Mouse (Mus musculus) limb, embryonic 14.5 days (tissue): ENCODE results near the gene Slc39a3. TPM values are rescaled to one million over a fixed set of nuclear protein-coding genes. Genes with fewer than 3 reads are reported as not detected.
A peak's percentile ranks its signal among the peaks of the same experiment; 100 is the strongest.
"Not testable (repeated sequence)": the region's sequence is repeated elsewhere in the genome, so short reads cannot be mapped to it uniquely, and the experiment has no call there.

Source experiments
- ATAC-seq: fragments of 200-750 bp; cut with Nextera tagmentation; 2 replicates; pipeline ENCODE4 v1.8.0; 2017; ENCODE audit warnings: low read depth, moderate number of reproducible peaks, moderate TSS enrichment; ENCODE audit not compliant: low FRiP score
- DNase-seq: peaks from one replicate; pipeline ENCODE4 v3.0.0-alpha.2; 2015; ENCODE audit warnings: low spot score
- H3K27ac ChIP-seq: fragments of 300-500 bp; sonication (generic); replicated peaks from 2 replicates; pipeline ENCODE4 v1.5.1; 2014; ENCODE audit warnings: low read depth, mild to moderate bottlenecking, low read length, moderate library complexity, mixed read lengths
- H3K27me3 ChIP-seq: fragments of 300-500 bp; sonication (generic); 2 replicates; pipeline ENCODE4 v1.6.1; 2014; ENCODE audit warnings: low read length, mixed read lengths; ENCODE audit not compliant: control insufficient read depth, insufficient read depth
- H3K36me3 ChIP-seq: fragments of 300-500 bp; sonication (generic); 2 replicates; pipeline ENCODE4 v1.6.1; 2014; ENCODE audit warnings: mild to moderate bottlenecking, low read length, moderate library complexity, mixed read lengths; ENCODE audit not compliant: control insufficient read depth, insufficient read depth
- H3K4me1 ChIP-seq: fragments of 300-500 bp; sonication (generic); 2 replicates; pipeline ENCODE4 v1.6.1; 2014; ENCODE audit warnings: antibody characterized with exemption, low read length, mixed read lengths; ENCODE audit not compliant: control insufficient read depth, insufficient read depth
- H3K4me2 ChIP-seq: fragments of 300-500 bp; sonication (generic); replicated peaks from 2 replicates; pipeline ENCODE4 v1.6.1; 2014; ENCODE audit warnings: low read depth, mild to moderate bottlenecking, low read length, moderate library complexity; ENCODE audit not compliant: severe bottlenecking
- H3K4me3 ChIP-seq: fragments of 300-500 bp; sonication (generic); replicated peaks from 2 replicates; pipeline ENCODE4 v1.5.1; 2014; ENCODE audit warnings: low read length
- H3K9ac ChIP-seq: fragments of 300-500 bp; sonication (generic); 2 replicates; pipeline ENCODE4 v1.6.1; 2014; ENCODE audit warnings: mild to moderate bottlenecking, low read depth, low read length, moderate library complexity; ENCODE audit not compliant: severe bottlenecking
- H3K9me3 ChIP-seq: fragments of 300-500 bp; sonication (generic); 2 replicates; pipeline ENCODE4 v1.6.1; 2016; ENCODE audit warnings: low read length; ENCODE audit not compliant: control insufficient read depth
- POLR2A ChIP-seq: fragments of 200-500 bp; IDR thresholded peaks from 2 replicates; pipeline ENCODE4 v1.8.0; 2012; ENCODE audit warnings: inconsistent platforms, mild to moderate bottlenecking, moderate library complexity, borderline replicate concordance; ENCODE audit not compliant: insufficient read depth, insufficient read length; ENCODE audit errors: extremely low read depth
- WGBS: fragments of 180-500 bp; shearing (Covaris S2); extraction: QIAGEN DNeasy Blood & Tissue Kit; methylation state at CpG from one replicate; pipeline ENCODE4 v1.1.7; 2014; 5-methylcytosine and 5-hydroxymethylcytosine counted together
- polyA plus RNA-seq, 2 experiments: library from polyadenylated mRNA; depleted of rRNA in 1 of 2; stranded (reverse) in 1 of 2; unstranded in 1 of 2; fragments of >200 nt; fragmentation: Nextera tagmentation in 1 of 2; extraction: Ambion mirVana in 1 of 2; gene quantifications; 2 replicates each; pipeline versions ENCODE4 v1.2.1 to v1.2.3; 2012 to 2014

Slc39a3 gene
- polyA plus RNA-seq, 2 experiments: 12.8 to 25.9 TPM

GRCm38 (mm10) chr10:80991007-80991406 is 46.2 kb downstream of the Slc39a3 start:
- ATAC-seq: no peak
- no peak overlapping the region for H3K9ac ChIP-seq
- H3K36me3 ChIP-seq: no peaks in the 10 kb centered on the region
- no peak for DNase-seq
- 7% methylated on average over 3 of the region's 3 CpGs for WGBS
- H3K27me3 ChIP-seq: peaks cover 8% of the 10 kb centered on the region
- TF ChIP-seq POLR2A: no peak
- no peak overlapping the region for H3K27ac ChIP-seq
- H3K4me3 ChIP-seq: no peak overlapping the region
- no peak overlapping the region for H3K4me2 ChIP-seq
- H3K9me3 ChIP-seq: no peaks in the 10 kb centered on the region
- H3K4me1 ChIP-seq: peaks cover 5% of the 10 kb centered on the region; the same call in 1 of the 2 replicates

GRCm38 (mm10) chr10:80990406-80990805 is 46.8 kb downstream of the Slc39a3 start:
- Histone ChIP-seq H3K9me3 (no peaks in the 10 kb centered on the region), H3K9ac (no peak overlapping the region), H3K4me2 (no peak overlapping the region), H3K27me3 (peaks cover 14% of the 10 kb centered on the region), H3K27ac (no peak overlapping the region), H3K4me1 (peaks cover 8% of the 10 kb centered on the region), H3K36me3 (no peaks in the 10 kb centered on the region), H3K4me3 (no peak overlapping the region)
- ATAC-seq (no peak), DNase-seq (no peak)
- no peak for TF ChIP-seq POLR2A
- WGBS: 81% methylated on average over 7 of the region's 7 CpGs

GRCm38 (mm10) chr10:80989854-80990253 is 47.4 kb downstream of the Slc39a3 start:
- DNase-seq, H3K36me3 ChIP-seq, H3K9me3 ChIP-seq, H3K4me1 ChIP-seq, ATAC-seq, H3K4me3 ChIP-seq, H3K4me2 ChIP-seq, H3K9ac ChIP-seq, H3K27ac ChIP-seq: not testable (repeated sequence)
- 60% methylated on average over 4 of the region's 4 CpGs for WGBS
- H3K27me3 ChIP-seq: peaks cover 19% of the 10 kb centered on the region

- H3K4me1 ChIP-seq: peaks cover 8% of the 10 kb centered on the region
- DNase-seq: no peak
- H3K4me3 ChIP-seq: no peak overlapping the region
- TF ChIP-seq POLR2A: no peak
- ATAC-seq: no peak
- no peaks in the 10 kb centered on the region for H3K9me3 ChIP-seq
- no peak overlapping the region for H3K4me2 ChIP-seq
- no peak overlapping the region for H3K9ac ChIP-seq
- WGBS: 58% methylated on average over 5 of the region's 6 CpGs
- H3K27me3 ChIP-seq: peaks cover 23% of the 10 kb centered on the region
- H3K27ac ChIP-seq: no peak overlapping the region
- no peaks in the 10 kb centered on the region for H3K36me3 ChIP-seq
Observed at GRCm38 (mm10) chr10:80989446-80989845, 47.8 kb downstream of the Slc39a3 start.

GRCm38 (mm10) chr10:80987709-80988441 is 49.4 kb downstream of the Slc39a3 start:
- no peaks in the 10 kb centered on the region for H3K36me3 ChIP-seq
- H3K4me1 ChIP-seq: peaks cover 8% of the 10 kb centered on the region
- 0 out of 2 replicates have a peak overlapping the region, but pooled peaks have one; percentile 20 for H3K4me2 ChIP-seq
- no peak overlapping the region for H3K4me3 ChIP-seq
- ATAC-seq: peak; percentile 88
- 10% methylated on average over 10 of the region's 10 CpGs for WGBS
- DNase-seq: peak; percentile 91
- no peak overlapping the region for H3K9ac ChIP-seq
- no peak for TF ChIP-seq POLR2A
- H3K9me3 ChIP-seq: no peaks in the 10 kb centered on the region
- peak overlapping the region; percentile 55 for H3K27ac ChIP-seq
- peaks cover 27% of the 10 kb centered on the region for H3K27me3 ChIP-seq

GRCm38 (mm10) chr10:80986754-80987153 is 50.5 kb downstream of the Slc39a3 start:
- DNase-seq (no peak), ATAC-seq (no peak)
- Histone ChIP-seq H3K9ac (no peak overlapping the region), H3K9me3 (no peaks in the 10 kb centered on the region), H3K27me3 (peaks cover 27% of the 10 kb centered on the region), H3K27ac (no peak overlapping the region), H3K36me3 (no peaks in the 10 kb centered on the region), H3K4me3 (no peak overlapping the region), H3K4me2 (no peak overlapping the region), H3K4me1 (peaks cover 8% of the 10 kb centered on the region)
- WGBS: 69% methylated on average over 6 of the region's 6 CpGs
- TF ChIP-seq POLR2A: no peak
